Mouse (Mus musculus): ENCODE results near the gene Nup107. TPM values are rescaled to one million over a fixed set of nuclear protein-coding genes. Genes with fewer than 3 reads are reported as not detected.
A peak's percentile ranks its signal among the peaks of the same experiment; 100 is the strongest.

Gene Nup107
- polyA plus RNA-seq, 1 experiment from 2014 or later: 84.0 TPM

DNA sequence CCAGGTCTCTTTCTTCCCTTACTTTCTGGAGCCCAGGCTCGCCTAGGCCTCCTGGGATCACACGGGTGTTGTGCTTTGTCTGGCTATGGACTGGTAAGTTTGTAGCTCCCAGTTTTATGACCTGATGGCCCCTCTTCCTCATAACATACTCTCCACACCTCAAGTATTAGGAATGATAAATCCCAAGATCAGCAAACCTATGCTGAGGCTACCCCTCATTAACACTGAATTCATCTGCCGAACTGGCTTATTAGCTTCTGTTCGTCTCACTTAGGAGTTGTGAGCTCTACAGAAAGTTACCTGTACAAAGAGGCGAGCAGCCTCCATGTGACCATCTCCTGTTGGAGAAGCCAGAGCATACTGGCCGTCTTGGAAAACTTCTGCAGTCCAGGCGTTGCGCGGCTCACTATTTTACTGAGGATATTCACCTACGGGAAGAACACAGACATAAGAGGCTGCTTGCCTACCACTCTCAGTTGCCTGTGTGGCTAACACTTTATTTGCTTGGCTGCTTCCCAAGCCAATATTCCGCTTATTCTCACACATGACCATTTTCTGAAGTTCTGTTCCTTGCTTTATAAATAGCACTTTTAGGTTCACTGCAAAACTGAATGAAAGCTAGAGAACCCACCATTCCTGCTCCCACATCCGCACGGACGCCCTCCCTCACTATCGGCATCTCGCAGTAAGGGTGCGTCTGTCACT lies 11.3 kb downstream of the Nup107 start:
- 92% methylated on average over 17 of the region's 17 CpGs for WGBS
- Histone ChIP-seq H3K27me3 (ENCODE audit: insufficient read depth, poor library complexity, severe bottlenecking) (no peaks in the 10 kb centered on the region), H3K36me3 (peaks cover 96% of the 10 kb centered on the region), H3K4me3 (no peak overlapping the region), H3K9me3 (no peaks in the 10 kb centered on the region), H3K4me1 (no peaks in the 10 kb centered on the region), H3K27ac (no peak overlapping the region)
- DNase-seq (ENCODE audit: low spot score): no peak

DNA sequence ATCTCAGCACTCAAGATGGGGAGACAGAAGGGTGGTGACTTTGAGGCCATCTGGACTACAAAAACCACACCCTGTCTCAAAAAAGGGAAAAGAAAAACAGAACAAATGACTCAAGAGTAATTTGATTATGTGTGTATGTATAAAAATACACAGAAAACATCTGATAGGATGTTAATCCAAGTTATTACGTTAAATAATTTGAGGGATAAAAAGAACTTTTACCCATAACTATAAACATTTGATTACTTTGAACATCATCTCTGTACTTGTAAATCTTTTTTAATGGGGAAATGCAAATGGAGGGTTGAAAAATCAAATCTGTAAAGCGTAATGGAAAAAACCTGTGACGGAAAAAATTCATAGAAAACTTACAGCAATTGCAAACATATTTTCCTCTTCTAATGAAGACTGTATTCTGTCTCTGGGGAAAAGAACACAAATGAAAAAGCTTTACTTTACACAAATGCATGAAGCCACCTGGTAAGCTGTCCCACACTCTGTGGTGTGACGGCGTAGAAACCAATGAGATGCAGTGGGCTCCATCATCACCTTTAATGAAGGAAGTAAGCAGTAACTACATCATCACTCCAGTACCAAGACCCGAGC lies 12.1 kb downstream of the Nup107 start:
- Histone ChIP-seq H3K36me3 (peaks cover 96% of the 10 kb centered on the region), H3K9me3 (no peaks in the 10 kb centered on the region), H3K27ac (no peak overlapping the region), H3K27me3 (ENCODE audit: insufficient read depth, poor library complexity, severe bottlenecking) (no peaks in the 10 kb centered on the region), H3K4me3 (no peak overlapping the region), H3K4me1 (no peaks in the 10 kb centered on the region)
- no peak for DNase-seq (ENCODE audit: low spot score)
- 95% methylated on average over 6 of the region's 6 CpGs for WGBS

DNA sequence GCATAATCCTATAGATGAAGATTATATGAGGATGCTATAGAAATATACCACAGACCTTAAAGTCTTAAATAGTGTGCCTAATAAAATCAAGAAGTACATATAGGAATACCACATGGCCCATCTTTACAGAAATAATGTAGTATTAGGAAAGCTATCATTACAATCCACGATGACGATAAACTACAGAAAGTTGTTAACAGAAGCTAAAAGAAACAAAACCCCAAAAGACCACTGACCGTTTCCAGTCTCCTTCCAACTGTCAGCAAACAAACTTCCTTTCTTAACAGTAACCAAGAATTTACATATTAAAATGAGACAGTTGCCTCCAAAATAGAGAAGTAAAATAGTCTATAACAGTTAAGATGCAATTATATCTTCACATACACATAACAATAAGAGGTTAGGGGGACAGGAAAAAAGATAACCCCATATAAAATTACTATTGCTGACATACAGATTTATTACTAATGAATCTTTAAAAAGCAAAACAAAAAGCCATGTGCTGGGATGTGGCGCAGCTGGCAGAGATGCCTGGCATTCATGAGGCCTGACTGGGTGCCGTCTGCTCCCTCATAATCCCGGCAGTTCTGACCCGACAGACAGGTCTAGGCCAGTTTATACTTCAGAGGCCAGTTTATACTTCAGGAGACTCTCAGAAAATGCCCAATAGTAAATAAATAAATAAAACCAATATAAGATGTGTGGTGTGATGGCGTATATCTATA lies 12.8 kb downstream of the Nup107 start:
- no peaks in the 10 kb centered on the region for H3K9me3 ChIP-seq
- H3K27ac ChIP-seq: no peak overlapping the region
- 96% methylated on average over 8 of the region's 8 CpGs for WGBS
- H3K4me3 ChIP-seq: no peak overlapping the region
- H3K27me3 ChIP-seq (ENCODE audit: insufficient read depth, poor library complexity, severe bottlenecking): no peaks in the 10 kb centered on the region
- DNase-seq (ENCODE audit: low spot score): no peak
- peaks cover 96% of the 10 kb centered on the region for H3K36me3 ChIP-seq
- no peaks in the 10 kb centered on the region for H3K4me1 ChIP-seq

GRCm38 (mm10) chr10:117778951-117779350 lies 13.6 kb downstream of the Nup107 start:
- 78% methylated on average over 4 of the region's 4 CpGs for whole genome bisulfite sequencing
- H3K9me3 ChIP-seq: no peaks in the 10 kb centered on the region
- no peak for DNase-seq (ENCODE audit: low spot score)
- H3K36me3 ChIP-seq: peaks cover 96% of the 10 kb centered on the region
- no peak overlapping the region for H3K27ac ChIP-seq
- no peaks in the 10 kb centered on the region for H3K27me3 ChIP-seq (ENCODE audit: insufficient read depth, poor library complexity, severe bottlenecking)
- H3K4me1 ChIP-seq: no peaks in the 10 kb centered on the region
- no peak overlapping the region for H3K4me3 ChIP-seq

DNA sequence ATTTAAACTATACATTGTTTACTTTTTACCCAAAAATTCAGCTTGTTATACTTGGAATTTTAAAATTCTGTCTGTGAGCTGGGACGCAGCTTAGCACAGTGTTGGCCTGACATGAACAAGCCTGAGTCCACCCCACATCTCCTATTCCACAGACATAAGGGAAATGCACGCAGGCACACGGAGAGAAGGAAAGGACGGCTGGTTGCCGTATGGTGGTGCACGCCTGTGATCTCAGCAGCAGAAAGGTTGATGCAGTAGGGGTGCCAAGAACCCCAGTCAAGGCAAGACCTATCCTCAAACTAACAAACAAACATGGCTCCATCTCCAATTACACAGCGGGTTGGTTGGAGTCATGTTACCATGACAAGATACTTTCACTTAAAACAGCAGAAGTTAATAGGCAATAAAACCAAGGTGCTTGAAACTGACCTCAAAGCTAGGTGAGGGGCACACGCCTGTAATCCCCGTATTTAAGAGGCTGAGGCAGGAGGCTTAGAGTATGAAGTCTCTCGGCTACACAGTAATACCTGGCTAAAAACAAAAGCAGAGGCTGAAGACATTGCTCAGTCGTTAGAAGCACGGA lies 14.1 kb downstream of the Nup107 start:
- no peak for DNase-seq (ENCODE audit: low spot score)
- no peaks in the 10 kb centered on the region for H3K9me3 ChIP-seq
- H3K4me3 ChIP-seq: no peak overlapping the region
- no peaks in the 10 kb centered on the region for H3K27me3 ChIP-seq (ENCODE audit: insufficient read depth, poor library complexity, severe bottlenecking)
- H3K4me1 ChIP-seq: no peaks in the 10 kb centered on the region
- no peak overlapping the region for H3K27ac ChIP-seq
- peaks cover 96% of the 10 kb centered on the region for H3K36me3 ChIP-seq
- WGBS: 93% methylated on average over 12 of the region's 12 CpGs

- 91% methylated on average over 17 of the region's 17 CpGs for WGBS
- Histone ChIP-seq H3K9me3 (no peaks in the 10 kb centered on the region), H3K36me3 (peaks cover 97% of the 10 kb centered on the region), H3K4me3 (no peak overlapping the region), H3K27ac (no peak overlapping the region), H3K4me1 (no peaks in the 10 kb centered on the region), H3K27me3 (ENCODE audit: insufficient read depth, poor library complexity, severe bottlenecking) (no peaks in the 10 kb centered on the region)
- no peak for DNase-seq (ENCODE audit: low spot score)
Measured at GRCm38 (mm10) chr10:117777501-117778327, 14.8 kb downstream of the Nup107 start.

DNA sequence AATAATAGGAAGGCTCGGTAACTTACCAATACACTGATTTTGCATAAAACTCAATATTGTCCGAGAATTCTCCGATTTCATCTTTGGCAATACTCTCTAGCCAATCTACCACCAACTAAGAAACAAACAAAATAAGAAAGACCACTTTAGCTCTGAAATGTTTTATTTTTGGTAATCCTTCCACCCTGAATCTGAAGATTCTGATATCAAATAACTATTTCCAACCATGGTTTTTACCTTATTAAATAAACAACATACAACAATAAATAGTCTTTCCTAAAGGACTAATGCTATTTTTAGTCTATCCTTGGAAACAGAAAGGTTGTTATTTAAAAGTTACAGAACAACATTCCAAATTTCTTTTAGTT lies 15.4 kb downstream of the Nup107 start:
- Histone ChIP-seq H3K27ac (no peak overlapping the region), H3K4me3 (no peak overlapping the region), H3K9me3 (no peaks in the 10 kb centered on the region), H3K4me1 (no peaks in the 10 kb centered on the region), H3K36me3 (peaks cover 97% of the 10 kb centered on the region), H3K27me3 (ENCODE audit: insufficient read depth, poor library complexity, severe bottlenecking) (no peaks in the 10 kb centered on the region)
- no peak for DNase-seq (ENCODE audit: low spot score)
- WGBS: 93% methylated on average over 3 of the region's 3 CpGs

GRCm38 (mm10) chr10:117776281-117777102 lies 16.0 kb downstream of the Nup107 start:
- H3K9me3 ChIP-seq: no peaks in the 10 kb centered on the region

DNA sequence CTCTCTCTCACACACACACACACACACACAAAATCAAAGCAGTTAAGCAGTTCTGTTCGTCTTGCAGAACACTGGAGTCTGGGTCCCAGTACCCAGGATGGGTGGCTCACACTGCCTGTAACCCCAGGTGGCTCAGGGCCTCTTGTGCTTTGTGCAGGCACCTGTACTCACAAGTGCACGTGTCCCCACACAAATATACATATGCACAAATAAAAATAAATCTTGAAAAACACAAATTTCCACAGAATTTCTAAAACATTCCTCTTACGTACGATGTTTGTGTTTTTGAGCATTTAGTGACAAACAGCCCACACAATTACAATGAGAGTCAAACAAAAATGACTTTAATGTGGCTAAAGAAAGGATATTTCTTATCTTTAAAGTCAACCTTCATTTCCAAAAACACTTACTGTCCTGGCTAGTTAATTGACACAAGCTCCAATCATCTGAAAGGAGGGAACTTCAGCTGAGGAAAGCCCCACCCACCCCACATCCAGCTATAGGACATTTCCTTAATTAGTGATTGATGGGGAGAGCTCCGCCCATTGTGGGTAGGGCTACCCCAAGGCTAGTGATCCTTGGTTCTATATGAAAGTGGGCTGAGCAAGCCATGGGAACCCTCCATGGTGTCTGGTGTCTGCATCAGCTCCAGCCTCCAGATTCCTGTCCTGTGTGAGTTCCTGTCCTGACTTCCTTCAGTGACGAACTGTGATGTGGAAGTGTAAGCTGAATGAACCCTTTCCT lies 16.9 kb downstream of the Nup107 start:
- H3K9me3 ChIP-seq: no peaks in the 10 kb centered on the region
- 90% methylated on average over 6 of the region's 6 CpGs for whole genome bisulfite sequencing
- H3K36me3 ChIP-seq: peaks cover 95% of the 10 kb centered on the region
- H3K27me3 ChIP-seq (ENCODE audit: insufficient read depth, poor library complexity, severe bottlenecking): no peaks in the 10 kb centered on the region
- no peak overlapping the region for H3K27ac ChIP-seq
- DNase-seq (ENCODE audit: low spot score): peak; percentile 43
- no peaks in the 10 kb centered on the region for H3K4me1 ChIP-seq
- no peak overlapping the region for H3K4me3 ChIP-seq

More at GRCm38 (mm10) chr10:117776281-117777102, 16.0 kb downstream of the Nup107 start:
- no peaks in the 10 kb centered on the region for H3K27me3 ChIP-seq (ENCODE audit: insufficient read depth, poor library complexity, severe bottlenecking)
- no peak for DNase-seq (ENCODE audit: low spot score)
- H3K36me3 ChIP-seq: peaks cover 95% of the 10 kb centered on the region
- no peak overlapping the region for H3K4me3 ChIP-seq
- WGBS: 87% methylated on average over 12 of the region's 12 CpGs
- no peaks in the 10 kb centered on the region for H3K4me1 ChIP-seq
- H3K27ac ChIP-seq: no peak overlapping the region

DNA sequence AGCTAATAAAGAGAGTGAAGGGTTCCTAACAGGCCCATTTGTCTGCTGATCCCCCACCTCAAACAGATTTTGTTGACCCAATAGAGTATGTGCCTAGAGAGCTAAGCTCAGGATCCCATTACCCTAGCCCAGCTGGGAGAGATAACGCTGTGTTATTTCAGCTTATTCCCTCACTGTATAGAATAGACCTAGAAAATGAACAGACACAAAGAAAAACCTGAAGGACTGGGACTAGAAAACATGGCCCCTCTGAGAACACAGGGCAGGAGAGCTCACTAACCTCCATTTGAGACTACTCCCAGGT lies 17.7 kb downstream of the Nup107 start:
- WGBS: 100% methylated on average over 1 of the region's 1 CpGs
- H3K27me3 ChIP-seq (ENCODE audit: insufficient read depth, poor library complexity, severe bottlenecking): no peaks in the 10 kb centered on the region
- no peaks in the 10 kb centered on the region for H3K9me3 ChIP-seq
- H3K4me3 ChIP-seq: no peak overlapping the region
- DNase-seq (ENCODE audit: low spot score): no peak
- H3K36me3 ChIP-seq: peaks cover 95% of the 10 kb centered on the region
- H3K4me1 ChIP-seq: no peaks in the 10 kb centered on the region
- no peak overlapping the region for H3K27ac ChIP-seq

GRCm38 (mm10) chr10:117774011-117774816 lies 18.3 kb downstream of the Nup107 start:
- no peaks in the 10 kb centered on the region for H3K4me1 ChIP-seq
- no peaks in the 10 kb centered on the region for H3K27me3 ChIP-seq (ENCODE audit: insufficient read depth, poor library complexity, severe bottlenecking)

More at GRCm38 (mm10) chr10:117774011-117774816, 18.3 kb downstream of the Nup107 start:
- DNase-seq (ENCODE audit: low spot score): no peak
- Histone ChIP-seq H3K9me3 (no peaks in the 10 kb centered on the region), H3K27ac (no peak overlapping the region), H3K36me3 (peaks cover 95% of the 10 kb centered on the region), H3K4me3 (no peak overlapping the region)
- WGBS: 93% methylated on average over 22 of the region's 22 CpGs
